8 mouse cellular contexts compared by ENCODE assay signal in the genomic region with DNA sequence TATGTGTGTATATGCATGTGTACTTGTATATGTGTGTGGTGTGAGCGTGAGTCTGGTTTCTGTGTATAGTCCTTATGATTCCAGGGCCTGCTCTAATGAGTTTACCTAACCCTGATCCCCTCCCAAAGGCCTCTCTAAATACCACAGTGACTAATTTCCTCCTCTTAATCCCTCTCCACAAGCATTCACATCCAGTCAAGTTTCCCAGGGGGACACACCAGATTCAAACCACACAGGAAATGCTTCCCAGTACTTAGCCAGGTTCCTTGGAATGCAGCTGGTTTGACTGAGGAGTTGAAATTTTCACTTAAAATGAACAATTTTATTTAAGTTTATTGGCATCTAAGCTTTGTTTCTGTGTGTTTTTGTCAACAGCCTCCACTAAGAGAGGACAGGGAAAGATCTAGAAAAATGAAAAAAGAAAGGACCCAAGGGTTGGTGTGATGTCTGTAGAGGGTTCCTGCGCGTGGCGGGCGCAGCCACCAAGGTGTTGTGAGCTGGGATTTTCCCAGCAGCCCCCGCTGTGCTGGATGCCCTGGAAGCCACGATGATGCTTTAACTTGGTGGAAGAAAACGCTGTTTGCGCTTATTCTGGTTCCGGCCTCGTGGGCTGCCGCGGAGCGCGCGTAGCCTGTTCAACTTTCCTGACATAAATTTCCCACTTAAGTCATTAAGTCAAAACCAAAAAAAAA. TPM values are rescaled to one million over a fixed set of nuclear protein-coding genes. Genes with fewer than 3 reads are reported as not detected.
A peak's percentile ranks its signal among the peaks of the same experiment; 100 is the strongest.
DNase-seq lines count a peak whose midpoint lies in the region; ATAC-seq and TF ChIP-seq lines count a peak whose summit lies in the region.

No protein-coding gene starts in this region.

- H3K4me1 ChIP-seq in heart, embryonic 12.5 days (replicated peaks): peaks cover 23% of the 10 kb centered on the region
- H3K4me1 ChIP-seq in ES-Bruce4 (ENCODE audit: control insufficient read depth, insufficient read depth, low read length): no peaks in the 10 kb centered on the region
- H3K4me1 ChIP-seq in forebrain, embryonic 13.5 days: peaks cover 17% of the 10 kb centered on the region
- H3K4me1 ChIP-seq in limb, embryonic 15.5 days: peaks cover 27% of the 10 kb centered on the region
- peaks cover 9% of the 10 kb centered on the region for H3K4me1 ChIP-seq in stomach, postnatal 0 days (replicated peaks; ENCODE audit: control insufficient read depth, insufficient read depth)

- TF ChIP-seq EP300 in ES-Bruce4 (IDR thresholded peaks at IDR 0.05; ENCODE audit: insufficient read depth, low read depth, low read length): no peak
- TF ChIP-seq EP300 in stomach, postnatal 0 days (optimal IDR thresholded peaks at IDR 0.05): no peak

- WGBS in heart, embryonic 12.5 days: 12% methylated on average over 16 of the region's 16 CpGs
- 3% methylated on average over 16 of the region's 16 CpGs for WGBS in forebrain, embryonic 13.5 days
- WGBS in limb, embryonic 15.5 days: 8% methylated on average over 16 of the region's 16 CpGs
- WGBS in stomach, postnatal 0 days: 6% methylated on average over 16 of the region's 16 CpGs

- peak overlapping the region; percentile 36 for H3K4me3 ChIP-seq in heart, embryonic 12.5 days
- peak overlapping the region; percentile 21; the same call in 1 of the 2 replicates for H3K4me3 ChIP-seq in ES-Bruce4 (ENCODE audit: low read depth, low read length)
- H3K4me3 ChIP-seq in forebrain, embryonic 13.5 days: peak overlapping the region; percentile 41
- H3K4me3 ChIP-seq in limb, embryonic 15.5 days: peak overlapping the region; percentile 36
- H3K4me3 ChIP-seq in stomach, postnatal 0 days (ENCODE audit: low read depth, low read length): peak overlapping the region; percentile 20

- intact Hi-C loops in heart, postnatal 14 days (cut with DNase I): loop anchor here (1.0 to 5.0 kb wide), 4 partner anchors 58 to 158 kb away; a partner anchor contains a TSS

- H3K36me3 ChIP-seq in heart, embryonic 12.5 days: no peaks in the 10 kb centered on the region
- H3K36me3 ChIP-seq in ES-Bruce4 (ENCODE audit: control insufficient read depth, insufficient read depth, low read length, poor library complexity, severe bottlenecking): no peaks in the 10 kb centered on the region
- H3K36me3 ChIP-seq in forebrain, embryonic 13.5 days (ENCODE audit: poor library complexity, severe bottlenecking): no peaks in the 10 kb centered on the region
- H3K36me3 ChIP-seq in limb, embryonic 15.5 days: 0 out of 2 replicates have a peak, but pooled peaks cover 2% of the 10 kb centered on the region
- peaks cover 6% of the 10 kb centered on the region for H3K36me3 ChIP-seq in stomach, postnatal 0 days (ENCODE audit: control insufficient read depth, insufficient read depth, low read length)

- no peaks in the 10 kb centered on the region; the same call in 1 of the 2 replicates for H3K27me3 ChIP-seq in heart, embryonic 12.5 days (replicated peaks)
- no peaks in the 10 kb centered on the region for H3K27me3 ChIP-seq in ES-Bruce4 (ENCODE audit: control insufficient read depth, insufficient read depth, low read length, poor library complexity, severe bottlenecking)
- no peaks in the 10 kb centered on the region for H3K27me3 ChIP-seq in forebrain, embryonic 13.5 days
- no peaks in the 10 kb centered on the region for H3K27me3 ChIP-seq in limb, embryonic 15.5 days
- H3K27me3 ChIP-seq in stomach, postnatal 0 days (ENCODE audit: control insufficient read depth, insufficient read depth, low read length): no peaks in the 10 kb centered on the region

- no peaks in the 10 kb centered on the region for H3K9me3 ChIP-seq in heart, embryonic 12.5 days (replicated peaks)
- H3K9me3 ChIP-seq in ES-Bruce4 (replicated peaks; ENCODE audit: control insufficient read depth, insufficient read depth, low read length, poor library complexity, severe bottlenecking): no peaks in the 10 kb centered on the region
- no peaks in the 10 kb centered on the region for H3K9me3 ChIP-seq in forebrain, embryonic 13.5 days (replicated peaks)
- H3K9me3 ChIP-seq in limb, embryonic 15.5 days: no peaks in the 10 kb centered on the region
- no peaks in the 10 kb centered on the region for H3K9me3 ChIP-seq in stomach, postnatal 0 days (ENCODE audit: control insufficient read depth, low read length)

- ATAC-seq in heart, embryonic 12.5 days (ENCODE audit: insufficient number of reproducible peaks, low FRiP score): no peak
- ATAC-seq in forebrain, embryonic 13.5 days: peak; percentile 43; the same call in 1 of the 2 replicates
- ATAC-seq in limb, embryonic 15.5 days (ENCODE audit: insufficient number of reproducible peaks, low FRiP score, low TSS enrichment, low read depth): no peak
- 0 out of 2 replicates have a peak, but pooled peaks have one; percentile 2 for ATAC-seq in stomach, postnatal 0 days (ENCODE audit: low FRiP score, low TSS enrichment)

- no peak for TF ChIP-seq POLR2A in ES-Bruce4 (IDR thresholded peaks at IDR 0.05; ENCODE audit: insufficient read depth, low read length)

- TF ChIP-seq CTCF in ES-Bruce4 (IDR thresholded peaks at IDR 0.05; ENCODE audit: low read depth, low read length): no peak
- no peak for TF ChIP-seq CTCF in stomach, postnatal 0 days (IDR thresholded peaks at IDR 0.05; ENCODE audit: low read depth)

- 0 out of 2 replicates have a peak overlapping the region, but pooled peaks have one; percentile 52 for H3K9ac ChIP-seq in heart, embryonic 12.5 days
- no peak overlapping the region for H3K9ac ChIP-seq in ES-Bruce4 (ENCODE audit: low read depth, poor library complexity, severe bottlenecking)
- peak overlapping the region; percentile 60 for H3K9ac ChIP-seq in forebrain, embryonic 13.5 days
- peak overlapping the region; percentile 21; the same call in 1 of the 2 replicates for H3K9ac ChIP-seq in limb, embryonic 15.5 days
- peak overlapping the region; percentile 53 for H3K9ac ChIP-seq in stomach, postnatal 0 days (ENCODE audit: low read length)

- DNase-seq in heart, postnatal 14 days: no peak
- no peak for DNase-seq in stomach, postnatal 0 days (ENCODE audit: low spot score)
- DNase-seq in spleen, postnatal 4 days (ENCODE audit: low spot score in 2 of 2): no peak
- DNase-seq in layer of hippocampus, postnatal 25 days (ENCODE audit: extremely low spot score in 1 of 2, low spot score in 1 of 2): no peak

- peak overlapping the region; percentile 73 for H3K4me2 ChIP-seq in heart, embryonic 12.5 days
- peak overlapping the region; percentile 83 for H3K4me2 ChIP-seq in forebrain, embryonic 13.5 days
- peak overlapping the region; percentile 84 for H3K4me2 ChIP-seq in limb, embryonic 15.5 days
- H3K4me2 ChIP-seq in stomach, postnatal 0 days (replicated peaks; ENCODE audit: low read depth): peak overlapping the region; percentile 58

- H3K27ac ChIP-seq in heart, embryonic 12.5 days (ENCODE audit: poor library complexity, severe bottlenecking): no peak overlapping the region
- H3K27ac ChIP-seq in ES-Bruce4 (ENCODE audit: insufficient read depth, low read length): no peak overlapping the region
- no peak overlapping the region for H3K27ac ChIP-seq in forebrain, embryonic 13.5 days
- no peak overlapping the region for H3K27ac ChIP-seq in limb, embryonic 15.5 days
- peak overlapping the region; percentile 49; the same call in 1 of the 2 replicates for H3K27ac ChIP-seq in stomach, postnatal 0 days (replicated peaks)

RNA-seq across cellular contexts. Expression of a gene that starts 22.5 kb away (rescaled TPM):
- polyA plus RNA-seq in heart, embryonic 12.5 days (2016; fragmentation: Nextera tagmentation; extraction: Ambion mirVana): 0.18 and 0.23 TPM in 2 replicates
- 1 to 10 TPM in 1 of 2 experiments, under 1 TPM in 1; 0.55 to 3.1 TPM for total RNA-seq in heart, postnatal 14 days (2021)
- polyA plus RNA-seq in ES-Bruce4 (2011; ENCODE audit: insufficient read depth, insufficient read length, low read depth, missing spikeins): not detected in 2 replicates
- 0.24 and 0.26 TPM in 2 replicates for polyA plus RNA-seq in forebrain, embryonic 13.5 days (2015; fragmentation: Nextera tagmentation; extraction: Ambion mirVana)
- 0.61 and 0.92 TPM in 2 replicates for polyA plus RNA-seq in limb, embryonic 15.5 days (2015; fragmentation: Nextera tagmentation; extraction: Ambion mirVana)
- 0.29 and 0.45 TPM in 2 replicates for polyA plus RNA-seq in stomach, postnatal 0 days (2015; fragmentation: Nextera tagmentation; extraction: Ambion mirVana)
- 1 to 10 TPM in 1 of 2 experiments, under 1 TPM in 1; 0.89 to 1.1 TPM for total RNA-seq in layer of hippocampus, postnatal 25 days (2021)

RNA-seq across cellular contexts. Expression of a gene that starts 28.9 kb away (rescaled TPM):
- 3.5 and 3.8 TPM in 2 replicates for polyA plus RNA-seq in heart, embryonic 12.5 days (2016; fragmentation: Nextera tagmentation; extraction: Ambion mirVana)
- 10 to 100 TPM; 20.0 to 20.3 TPM for total RNA-seq in heart, postnatal 14 days (2021)
- 1.4 and 1.7 TPM in 2 replicates for polyA plus RNA-seq in ES-Bruce4 (2011; ENCODE audit: insufficient read depth, insufficient read length, low read depth, missing spikeins)
- polyA plus RNA-seq in forebrain, embryonic 13.5 days (2015; fragmentation: Nextera tagmentation; extraction: Ambion mirVana): 1.8 and 2.0 TPM in 2 replicates
- polyA plus RNA-seq in limb, embryonic 15.5 days (2015; fragmentation: Nextera tagmentation; extraction: Ambion mirVana): 11.4 and 11.9 TPM in 2 replicates
- 13.4 and 13.9 TPM in 2 replicates for polyA plus RNA-seq in stomach, postnatal 0 days (2015; fragmentation: Nextera tagmentation; extraction: Ambion mirVana)
- total RNA-seq in layer of hippocampus, postnatal 25 days (2021): 1 to 10 TPM; 3.7 to 4.6 TPM

Comparison
In these comparisons a context has a peak if more than half of its experiments do, and no peak if none do; other contexts are left out.
1. ATAC-seq: peak in forebrain, embryonic 13.5 days (single experiment) and stomach, postnatal 0 days (single experiment); none in heart, embryonic 12.5 days (single experiment) and limb, embryonic 15.5 days (single experiment).
2. Peak in every context shown above with its lines, with median percentiles within 50 percentile points of each other: H3K4me2 ChIP-seq and H3K4me3 ChIP-seq.